Comparison of ENCODE assay signal across 17 mouse cellular contexts in genomic region chr7:46240696-46241095, GRCm38 (mm10). TPM values are rescaled to one million over a fixed set of nuclear protein-coding genes. Genes with fewer than 3 reads are reported as not detected.
"Had no signal": no experiment of that assay in that cellular context is flagged by ENCODE, and none has a peak within 500 bp of the region (broad histone marks: within the 10 kb centered on the region; RNA-seq: fewer than 3 reads in every experiment).

Gene Otog, plus strand, starts transcription at chr7:46240987.

- DNase-seq: kidney, postnatal 14 days; kidney, postnatal 4 days; liver, postnatal 0 days; lung, embryonic 14.5 days; midbrain, embryonic 14.5 days; thymus, adult 18-20 months; thymus, postnatal 36 days had no signal

- H3K36me3 ChIP-seq: limb, embryonic 12.5 days; limb, embryonic 15.5 days; neural tube, embryonic 12.5 days; neural tube, embryonic 15.5 days had no signal

- H3K4me3 ChIP-seq: limb, embryonic 12.5 days; limb, embryonic 15.5 days; neural tube, embryonic 12.5 days; neural tube, embryonic 15.5 days had no signal

- ATAC-seq: liver, postnatal 0 days; lung, postnatal 0 days had no signal

- H3K9me3 ChIP-seq: limb, embryonic 12.5 days; limb, embryonic 15.5 days; neural tube, embryonic 12.5 days; neural tube, embryonic 15.5 days had no signal

- H3K9ac ChIP-seq: limb, embryonic 12.5 days; limb, embryonic 15.5 days; liver, embryonic 14.5 days; liver, postnatal 0 days; lung, embryonic 14.5 days; neural tube, embryonic 12.5 days; neural tube, embryonic 15.5 days had no signal

- H3K27me3 ChIP-seq: limb, embryonic 15.5 days; neural tube, embryonic 12.5 days; neural tube, embryonic 15.5 days had no signal

- H3K27ac ChIP-seq: limb, embryonic 12.5 days; limb, embryonic 15.5 days; liver, embryonic 14.5 days; macrophage; neural tube, embryonic 12.5 days; neural tube, embryonic 15.5 days had no signal

- H3K4me1 ChIP-seq: neural tube, embryonic 12.5 days had no signal

- H3K4me2 ChIP-seq: limb, embryonic 12.5 days; limb, embryonic 15.5 days; liver, embryonic 11.5 days; lung, embryonic 14.5 days; neural tube, embryonic 12.5 days; neural tube, embryonic 15.5 days had no signal

RNA-seq across cellular contexts. Expression of gene Otog, which starts in this region (rescaled TPM):
- polyA plus RNA-seq: liver, embryonic 11.5 days; liver, embryonic 14.5 days; liver, postnatal 0 days; lung, embryonic 14.5 days; lung, postnatal 0 days; macrophage; spleen, adult 2 months; urinary bladder, adult 2 months had no signal
